Mouse (Mus musculus) megakaryocyte, adult 5-6 weeks (primary cell): ENCODE results near the gene Ptpn1. TPM values are rescaled to one million over a fixed set of nuclear protein-coding genes. Genes with fewer than 3 reads are reported as not detected.

Experiments used
- ATAC-seq: 2 replicates; pipeline ENCODE4 v1.8.0; 2016; ENCODE audit warnings: mild to moderate bottlenecking, inconsistent platforms; ENCODE audit not compliant: poor library complexity, severe bottlenecking
- total RNA-seq, 2 experiments: library from RNA; stranded (forward) in 1 of 2; stranded (reverse) in 1 of 2; fragments of 153-499, 151-499 nt in 1 of 2; fragments of 221-1000, 200-1000 nt in 1 of 2; gene quantifications; 2 replicates each; pipeline versions ENCODE4 v1.2.3 to v1.2.4; 2015 to 2017

Ptpn1 gene
- total RNA-seq, 2 experiments from 2014 or later, result 54.8 to 151 TPM

GRCm38 (mm10) chr2:167968504-167968903 lies 36.6 kb downstream of the Ptpn1 start:
- ATAC-seq, result no peak

- ATAC-seq, result no peak
Observed at GRCm38 (mm10) chr2:167969851-167970541, 38.1 kb downstream of the Ptpn1 start.

GRCm38 (mm10) chr2:167972146-167972545 lies 40.3 kb downstream of the Ptpn1 start:
- ATAC-seq, result no peak

- no peak for ATAC-seq
Observed at GRCm38 (mm10) chr2:167972809-167973208, 41.0 kb downstream of the Ptpn1 start.

- 0 out of 2 replicates have a peak, but pooled peaks have one; percentile 22 for ATAC-seq
Observed at GRCm38 (mm10) chr2:167975746-167976145, 43.9 kb downstream of the Ptpn1 start.

GRCm38 (mm10) chr2:167978271-167978670 lies 46.4 kb downstream of the Ptpn1 start:
- ATAC-seq, result no peak

- peak; percentile 62 for ATAC-seq
Observed at GRCm38 (mm10) chr2:167980391-167980790, 48.5 kb downstream of the Ptpn1 start.

GRCm38 (mm10) chr2:167982646-167983045 lies 50.8 kb downstream of the Ptpn1 start:
- ATAC-seq, result no peak

- no peak for ATAC-seq
Observed at GRCm38 (mm10) chr2:167984371-167984770, 52.5 kb downstream of the Ptpn1 start.

GRCm38 (mm10) chr2:167984946-167985345 lies 53.1 kb downstream of the Ptpn1 start:
- no peak for ATAC-seq

GRCm38 (mm10) chr2:167986762-167987161 lies 54.9 kb downstream of the Ptpn1 start:
- ATAC-seq, result peak; percentile 47; the same call in 1 of the 2 replicates

- no peak for ATAC-seq
Observed at GRCm38 (mm10) chr2:167987640-167988039, 55.8 kb downstream of the Ptpn1 start.

- no peak for ATAC-seq
Observed at GRCm38 (mm10) chr2:167989310-167989709, 57.5 kb downstream of the Ptpn1 start.

- no peak for ATAC-seq
Observed at GRCm38 (mm10) chr2:167993260-167993659, 61.4 kb downstream of the Ptpn1 start.

- peak; percentile 33 for ATAC-seq
Observed at GRCm38 (mm10) chr2:167995870-167996635, 64.2 kb downstream of the Ptpn1 start.

GRCm38 (mm10) chr2:167996672-167997215 lies 64.9 kb downstream of the Ptpn1 start:
- no peak; the same call in none of the 2 replicates for ATAC-seq

- peak; percentile 49 for ATAC-seq
Observed at GRCm38 (mm10) chr2:167997562-167997961, 65.7 kb downstream of the Ptpn1 start.

- ATAC-seq, result no peak
Observed at GRCm38 (mm10) chr2:167999145-167999743, 67.4 kb downstream of the Ptpn1 start.

- no peak for ATAC-seq
Observed at GRCm38 (mm10) chr2:168002188-168002587, 70.3 kb downstream of the Ptpn1 start.

GRCm38 (mm10) chr2:168002884-168003283 lies 71.0 kb downstream of the Ptpn1 start:
- ATAC-seq, result no peak

- no peak for ATAC-seq
Observed at GRCm38 (mm10) chr2:168003431-168003830, 71.6 kb downstream of the Ptpn1 start.
